In genomic region chr15:101041966-101042365, GRCm38 (mm10) we compare ENCODE assay signal across 10 mouse cellular contexts. TPM values are rescaled to one million over a fixed set of nuclear protein-coding genes. Genes with fewer than 3 reads are reported as not detected.
"Had no signal": no experiment of that assay in that cellular context is flagged by ENCODE, and none has a peak within 500 bp of the region (broad histone marks: within the 10 kb centered on the region; RNA-seq: fewer than 3 reads in every experiment).

No protein-coding gene starts in this region.

- H3K27ac ChIP-seq: lung, embryonic 15.5 days; macrophage; midbrain, embryonic 13.5 days; neural tube, embryonic 12.5 days; stomach, embryonic 15.5 days; stomach, postnatal 0 days had no signal

- H3K4me3 ChIP-seq: lung, embryonic 15.5 days; megakaryocyte, embryonic 14.5 days; midbrain, embryonic 13.5 days; neural tube, embryonic 12.5 days; stomach, embryonic 15.5 days had no signal

RNA-seq across cellular contexts. Expression of gene Gm47841, which starts 5.2 kb away (rescaled TPM):
- total RNA-seq: megakaryocyte progenitor cell, adult 5-6 weeks; monocyte, adult 5-6 weeks; neutrophil, adult 5-6 weeks had no signal
